Mouse (Mus musculus) thymus, postnatal 14 days (tissue): ENCODE data around the gene Nme7.
A peak's percentile ranks its signal among the peaks of the same experiment; 100 is the strongest.

Experiments used
- DNase-seq: peaks from one replicate; pipeline ENCODE4 v3.0.0; 2021

Gene Nme7

GRCm38 (mm10) chr1:164440708-164441407 lies 136.9 kb downstream of the Nme7 start:
- DNase-seq: no peak

DNA sequence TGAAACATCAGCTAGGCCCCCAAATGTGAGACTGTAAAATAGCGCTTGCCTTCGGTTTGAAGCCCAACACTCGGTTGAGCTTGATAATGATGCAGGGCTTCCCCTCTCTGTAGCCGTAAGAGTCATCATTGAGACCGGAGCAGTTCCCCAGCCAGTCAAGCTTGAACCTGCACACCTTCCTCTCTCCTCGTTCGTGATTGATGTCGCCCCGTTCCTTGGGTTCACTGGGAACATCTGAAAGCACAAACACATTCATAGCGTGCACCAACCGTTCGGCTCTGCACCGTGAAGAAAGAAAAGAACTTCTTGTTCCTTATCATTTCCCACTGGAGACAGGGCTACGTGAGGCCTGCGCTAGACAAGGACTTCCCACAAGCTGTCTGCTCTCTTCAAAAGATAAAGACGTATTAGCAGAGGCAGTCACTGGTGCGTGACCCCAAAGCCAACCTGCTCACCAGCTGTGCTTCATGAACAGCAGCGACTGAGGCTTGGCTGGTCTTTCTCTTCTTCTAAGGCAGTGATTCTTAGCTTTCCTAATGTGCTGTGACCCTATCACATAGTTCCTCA lies 137.6 kb downstream of the Nme7 start:
- no peak for DNase-seq

- no peak for DNase-seq
These were observed 141.8 kb downstream of the Nme7 start for GRCm38 (mm10) chr1:164445620-164446162.

GRCm38 (mm10) chr1:164446535-164446934 lies 142.6 kb downstream of the Nme7 start:
- DNase-seq: no peak

- no peak for DNase-seq
These were observed 143.6 kb downstream of the Nme7 start for GRCm38 (mm10) chr1:164447521-164447920.

GRCm38 (mm10) chr1:164449626-164450025 lies 145.7 kb downstream of the Nme7 start:
- DNase-seq: no peak

DNA sequence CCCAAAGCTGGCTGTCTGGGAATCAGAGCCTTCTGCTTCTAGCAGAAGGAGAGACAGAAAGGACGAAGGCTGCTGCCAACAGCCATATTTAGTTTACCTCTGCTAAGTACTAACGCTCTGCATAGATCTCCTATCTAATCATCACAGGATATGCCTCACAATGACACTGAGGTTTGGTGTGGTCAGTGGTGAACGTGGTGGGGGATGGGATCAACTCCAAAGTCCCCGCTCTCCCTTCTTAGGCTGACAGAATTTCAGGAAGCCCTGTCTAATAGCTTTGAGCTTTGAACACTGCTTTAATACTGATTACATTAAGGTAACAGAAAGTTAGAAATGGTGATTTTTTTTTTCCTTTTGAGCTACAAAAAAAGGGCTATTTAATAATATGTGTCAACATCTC lies 146.3 kb downstream of the Nme7 start:
- no peak for DNase-seq

- no peak for DNase-seq
These were observed 146.7 kb downstream of the Nme7 start for GRCm38 (mm10) chr1:164450644-164451043.

- no peak for DNase-seq
These were observed 147.4 kb downstream of the Nme7 start for GRCm38 (mm10) chr1:164451346-164451745.

GRCm38 (mm10) chr1:164452580-164452979 lies 148.7 kb downstream of the Nme7 start:
- peak; percentile 25 for DNase-seq

- no peak for DNase-seq
These were observed 149.2 kb downstream of the Nme7 start for GRCm38 (mm10) chr1:164453146-164453545.

- peak; percentile 85 for DNase-seq
These were observed 149.8 kb downstream of the Nme7 start for GRCm38 (mm10) chr1:164453739-164454138.

- DNase-seq: peak; percentile 38
These were observed 151.0 kb downstream of the Nme7 start for GRCm38 (mm10) chr1:164454747-164455400.

DNA sequence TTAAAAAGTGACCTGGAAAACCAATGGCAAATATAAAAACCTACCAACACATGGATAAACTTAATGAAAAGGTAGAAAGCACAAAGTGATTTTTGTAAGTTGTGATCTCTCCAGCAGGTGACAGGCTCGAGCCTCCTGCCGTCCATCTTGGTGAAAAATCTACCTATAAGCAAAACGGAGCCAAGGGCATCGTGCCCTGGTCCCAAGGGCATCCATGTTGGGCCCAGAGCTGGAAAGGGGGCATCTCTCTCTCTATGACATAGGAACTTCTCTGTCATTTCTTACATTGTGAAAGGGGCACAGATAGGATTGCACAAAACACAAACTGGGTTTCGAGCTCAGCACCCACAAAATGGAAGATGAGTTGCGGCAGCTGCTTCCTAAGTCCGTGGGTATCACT lies 151.7 kb downstream of the Nme7 start:
- DNase-seq: peak; percentile 49

DNA sequence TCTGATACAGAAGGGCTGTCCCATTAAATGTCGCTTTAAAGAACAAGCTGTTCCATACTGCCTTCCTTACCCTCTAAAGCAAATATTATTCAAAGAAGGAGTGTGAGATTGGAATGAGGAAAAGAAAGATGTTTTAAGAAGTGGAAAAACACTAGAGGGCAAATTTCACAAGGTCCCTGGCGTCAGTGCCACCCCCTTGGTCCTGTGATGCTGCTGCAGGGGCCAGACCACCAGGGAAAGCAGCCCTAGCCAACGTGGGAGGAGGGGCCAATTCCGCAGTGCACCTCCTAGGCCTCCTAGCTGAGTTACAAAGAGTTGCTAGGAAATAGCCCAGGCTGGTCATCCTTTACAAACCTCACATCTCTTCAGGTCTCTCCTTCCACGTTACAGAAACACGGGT lies 152.1 kb downstream of the Nme7 start:
- peak; percentile 24 for DNase-seq

GRCm38 (mm10) chr1:164456731-164457130 lies 152.8 kb downstream of the Nme7 start:
- DNase-seq: peak; percentile 58

DNA sequence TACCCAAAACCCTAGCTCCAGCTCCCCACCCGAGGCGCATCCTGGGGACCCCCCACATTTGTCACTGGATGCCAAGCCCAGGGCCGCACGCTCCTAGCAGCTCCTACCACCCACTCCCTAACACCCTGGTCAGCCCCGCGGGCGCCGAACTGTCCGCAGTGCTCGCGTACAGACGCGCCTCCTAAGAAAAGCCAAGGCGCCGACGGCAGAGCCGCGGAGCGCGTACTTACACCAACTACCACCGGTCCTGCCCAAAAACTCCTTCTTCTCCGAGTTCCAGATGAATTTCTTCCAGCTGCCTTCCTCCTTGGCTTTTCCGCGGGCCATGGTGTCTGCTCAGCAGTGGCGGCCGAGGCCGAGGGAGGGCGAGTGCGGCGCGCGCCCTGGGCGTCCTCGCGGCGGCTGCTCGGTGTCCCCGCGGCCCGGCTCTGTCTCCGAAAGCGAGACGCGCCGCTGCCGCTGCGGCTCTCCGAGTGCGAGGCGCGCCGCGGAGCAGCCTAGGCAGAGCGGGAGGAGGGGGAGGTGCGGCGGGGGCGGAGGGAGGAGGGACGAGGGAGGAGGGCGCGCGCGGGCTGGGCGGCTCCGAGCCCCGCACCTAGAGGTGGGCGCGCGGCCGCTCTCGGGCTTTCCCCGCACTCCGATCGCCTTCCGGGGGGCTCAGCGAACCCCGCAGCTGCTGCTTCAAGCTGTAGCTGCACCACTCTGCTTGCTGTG lies 153.8 kb downstream of the Nme7 start:
- peak; percentile 90 for DNase-seq

DNA sequence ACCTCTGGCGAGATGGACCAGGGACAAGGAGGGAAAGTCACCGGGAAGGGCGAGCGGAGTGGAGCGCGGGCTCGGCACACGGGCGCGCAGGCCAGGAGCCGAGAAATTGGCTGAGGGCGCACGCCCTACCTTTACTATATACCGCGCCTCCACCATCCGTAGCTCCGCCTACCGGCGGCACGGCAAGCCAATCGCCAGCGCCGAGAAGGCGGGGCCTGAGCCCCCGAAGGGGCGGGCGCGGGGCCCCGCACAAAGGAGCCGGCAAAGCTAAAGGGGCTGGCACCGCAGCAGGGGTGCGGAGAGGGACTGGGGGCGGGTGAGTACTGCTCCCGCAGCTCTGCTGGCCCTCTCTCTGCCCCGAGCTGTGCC lies 154.3 kb downstream of the Nme7 start, which contains the start of gene Atp1b1:
Gene Atp1b1, minus strand, starts transcription at position 111 of the 369 bp plus-strand sequence.
- DNase-seq: peak; percentile 97

- no peak for DNase-seq
These were observed 154.7 kb downstream of the Nme7 start for GRCm38 (mm10) chr1:164458621-164459051.

DNA sequence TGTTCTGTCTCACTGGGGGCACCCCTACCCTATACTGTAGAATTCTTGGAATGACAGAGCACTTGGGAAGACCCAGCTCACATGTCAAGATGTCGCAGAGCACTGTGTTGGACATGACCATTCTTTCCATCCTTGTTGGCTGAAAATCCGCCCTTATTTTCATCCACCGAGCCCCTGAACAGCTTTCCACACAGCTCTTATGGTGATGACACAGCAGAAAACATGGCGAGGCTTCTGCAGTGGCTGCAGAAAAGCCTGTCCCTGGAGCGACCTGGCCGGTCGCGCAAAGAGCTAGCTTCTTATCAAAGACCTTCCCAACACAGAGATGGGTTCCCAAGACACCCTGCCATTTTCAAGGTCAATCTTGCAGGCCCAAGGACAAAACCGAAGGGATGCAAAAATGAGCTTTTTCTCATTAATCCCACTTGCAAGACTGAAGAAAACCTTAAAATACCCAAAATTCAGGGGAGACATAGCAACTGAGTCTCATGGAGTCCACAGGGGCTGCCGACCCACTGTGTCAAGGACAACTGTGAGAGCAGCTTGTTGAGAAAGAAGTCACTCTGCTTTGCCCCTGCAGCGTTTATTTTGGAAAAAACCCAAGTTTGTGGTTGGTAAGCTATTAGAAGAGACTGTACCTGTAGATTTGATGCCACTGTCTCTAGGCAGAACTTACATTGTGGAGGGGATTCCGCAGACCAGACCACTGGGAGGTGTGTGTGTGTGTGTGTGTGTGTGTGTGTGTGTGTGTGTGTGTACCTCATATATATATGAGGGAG lies 155.4 kb downstream of the Nme7 start:
- no peak for DNase-seq

GRCm38 (mm10) chr1:164460921-164461697 lies 157.2 kb downstream of the Nme7 start:
- peak; percentile 39 for DNase-seq

- no peak for DNase-seq
These were observed 157.8 kb downstream of the Nme7 start for GRCm38 (mm10) chr1:164461726-164462125.
